Mouse (Mus musculus): ENCODE measurements at regions not wholly inside any gene's neighbourhood (a gene's known extent, or its start where the extent isn't known, plus 50 kb on each side); places are given as distances from the start of the nearest gene placed in this dataset.

GRCm38 (mm10) chr4:12334429-12334828, 162.6 kb upstream of the Fam92a start:
- Histone ChIP-seq H3K27me3 (replicated peaks) (no peaks in the 10 kb centered on the region), H3K4me2 (ENCODE audit: insufficient read depth, low read depth, poor library complexity, severe bottlenecking) (no peak overlapping the region), H3K79me2 (replicated peaks; ENCODE audit: control insufficient read depth, extremely low read depth, insufficient read depth, poor library complexity, severe bottlenecking) (no peaks in the 10 kb centered on the region), H3K9ac (ENCODE audit: insufficient read depth, low read depth) (no peak overlapping the region), H3K4me3 (replicated peaks in 1 of 3; ENCODE audit: low read depth in 2 of 3, low read length in 2 of 3, poor library complexity in 1 of 3) (no peak overlapping the region), H3K27ac (ENCODE audit: insufficient read depth, low read depth) (no peak overlapping the region), H3K36me3 (replicated peaks in 1 of 2; ENCODE audit: control insufficient read depth in 1 of 2, insufficient read depth in 1 of 2, low read length in 1 of 2) (no peaks in the 10 kb centered on the region), H3K4me1 (ENCODE audit: control insufficient read depth in 1 of 2, insufficient read depth in 2 of 2) (no peaks in the 10 kb centered on the region), H3K9me3 (replicated peaks; ENCODE audit: low read length) (no peaks in the 10 kb centered on the region)
- DNase-seq (ENCODE audit: extremely low read depth) = no peak
- dilution Hi-C loops (cut with MboI; ENCODE audit: extremely low pct_ligation_motif_present, extremely low pct_unique_long_range_greater_than_20kb, low sequenced_read_pairs) = no loop called here
- in situ Hi-C loops (cut with MboI; ENCODE audit: low pct_ligation_motif_present, low pct_unique_long_range_greater_than_20kb, low sequenced_read_pairs) = no loop called here
- TF ChIP-seq TCF12 (IDR thresholded peaks at IDR 0.05; ENCODE audit: low read depth, low read length) = no peak
- TF ChIP-seq SMC3 (IDR thresholded peaks at IDR 0.05; ENCODE audit: low read depth, low read length) = no peak
- TF ChIP-seq ZKSCAN1 (IDR thresholded peaks at IDR 0.05; ENCODE audit: borderline replicate concordance, low read depth, low read length) = no peak
- no peak for TF ChIP-seq CHD1 (IDR thresholded peaks at IDR 0.05; ENCODE audit: low read depth, low read length)
- TF ChIP-seq ELF1 (IDR thresholded peaks at IDR 0.05; ENCODE audit: low read depth, low read length) = no peak
- no peak for TF ChIP-seq IRF4 (IDR thresholded peaks at IDR 0.05; ENCODE audit: low read depth, low read length)
- TF ChIP-seq KAT2A (IDR thresholded peaks at IDR 0.05; ENCODE audit: insufficient replicate concordance, low read length) = no peak
- no peak for TF ChIP-seq MAZ (IDR thresholded peaks at IDR 0.05; ENCODE audit: low read depth, low read length)
- TF ChIP-seq POLR2AphosphoS2 (IDR thresholded peaks at IDR 0.05; ENCODE audit: low read depth, low read length) = no peak
- TF ChIP-seq USF1 (IDR thresholded peaks at IDR 0.05; ENCODE audit: low read depth, low read length) = no peak
- no peak for TF ChIP-seq E2F4 (IDR thresholded peaks at IDR 0.05; ENCODE audit: insufficient replicate concordance, low read depth, low read length)
- TF ChIP-seq MXI1 (IDR thresholded peaks at IDR 0.05; ENCODE audit: low read depth, low read length) = no peak
- no peak for TF ChIP-seq ZC3H11A (IDR thresholded peaks at IDR 0.05; ENCODE audit: low read depth, low read length)
- TF ChIP-seq NELFE (IDR thresholded peaks at IDR 0.05; ENCODE audit: low read depth, low read length) = no peak
- no peak for TF ChIP-seq ZMIZ1 (IDR thresholded peaks at IDR 0.05; ENCODE audit: low read depth, low read length)
- TF ChIP-seq MAFK (IDR thresholded peaks at IDR 0.05; ENCODE audit: insufficient replicate concordance, low read length) = no peak
- no peak for TF ChIP-seq NRF1 (IDR thresholded peaks at IDR 0.05; ENCODE audit: low read depth, low read length)
- no peak for TF ChIP-seq CHD2 (IDR thresholded peaks at IDR 0.05; ENCODE audit: low read length)

DNA sequence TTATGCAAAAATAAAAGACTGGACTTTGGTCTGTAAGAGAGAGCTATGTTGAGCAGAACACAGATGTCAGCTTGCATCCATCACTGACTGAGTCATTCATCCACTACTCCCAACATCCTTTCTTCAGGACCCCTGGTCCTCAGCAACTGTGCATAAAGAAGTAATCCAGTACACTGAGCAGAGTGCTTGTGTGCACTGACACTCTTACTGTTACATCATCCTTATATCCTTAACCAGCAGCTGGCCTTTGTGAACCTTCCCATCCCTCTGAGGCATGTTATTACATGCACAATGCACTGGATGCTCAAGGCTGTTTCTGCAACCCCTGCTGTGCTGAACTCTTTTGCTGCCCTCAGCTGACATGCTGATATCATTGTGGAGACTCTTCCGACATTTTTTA, 144.2 kb upstream of the Fam92a start:
- no peaks in the 10 kb centered on the region for H3K79me2 ChIP-seq (replicated peaks; ENCODE audit: control insufficient read depth, extremely low read depth, insufficient read depth, poor library complexity, severe bottlenecking)
- H3K27ac ChIP-seq (ENCODE audit: insufficient read depth, low read depth) = no peak overlapping the region
- no peaks in the 10 kb centered on the region for H3K27me3 ChIP-seq (replicated peaks)
- TF ChIP-seq ZNF384 (IDR thresholded peaks at IDR 0.05; ENCODE audit: low read depth, low read length) (no peak), GABPA (IDR thresholded peaks at IDR 0.05; ENCODE audit: insufficient replicate concordance, low read depth, low read length) (no peak), EP300 (IDR thresholded peaks at IDR 0.05; ENCODE audit: low read length) (no peak), SMC3 (IDR thresholded peaks at IDR 0.05; ENCODE audit: low read depth, low read length) (no peak), TBP (conservative IDR thresholded peaks at IDR 0.05; ENCODE audit: low read depth, low read length) (no peak), KAT2A (IDR thresholded peaks at IDR 0.05; ENCODE audit: insufficient replicate concordance, low read length) (no peak), MXI1 (IDR thresholded peaks at IDR 0.05; ENCODE audit: low read depth, low read length) (no peak), HCFC1 (IDR thresholded peaks at IDR 0.05; ENCODE audit: low read depth, low read length) (no peak), MAZ (IDR thresholded peaks at IDR 0.05; ENCODE audit: low read depth, low read length) (no peak), CHD2 (IDR thresholded peaks at IDR 0.05; ENCODE audit: low read length) (no peak), USF1 (IDR thresholded peaks at IDR 0.05; ENCODE audit: low read depth, low read length) (no peak), RAD21 (IDR thresholded peaks at IDR 0.05; ENCODE audit: low read depth, low read length) (no peak), MAFK (IDR thresholded peaks at IDR 0.05; ENCODE audit: insufficient replicate concordance, low read length) (no peak), JUND (conservative IDR thresholded peaks at IDR 0.05; ENCODE audit: low read depth, low read length) (no peak), ZC3H11A (IDR thresholded peaks at IDR 0.05; ENCODE audit: low read depth, low read length) (no peak), POLR2AphosphoS2 (IDR thresholded peaks at IDR 0.05; ENCODE audit: low read depth, low read length) (no peak), BHLHE40 (IDR thresholded peaks at IDR 0.05; ENCODE audit: low read depth, low read length) (no peak), MEF2A (IDR thresholded peaks at IDR 0.05; ENCODE audit: borderline replicate concordance, low read depth, low read length) (no peak), ZMIZ1 (IDR thresholded peaks at IDR 0.05; ENCODE audit: low read depth, low read length) (no peak)
- in situ Hi-C loops (cut with MboI; ENCODE audit: low pct_ligation_motif_present, low pct_unique_long_range_greater_than_20kb, low sequenced_read_pairs) = no loop called here
- no peak overlapping the region for H3K4me2 ChIP-seq (ENCODE audit: insufficient read depth, low read depth, poor library complexity, severe bottlenecking)
- dilution Hi-C loops (cut with MboI; ENCODE audit: extremely low pct_ligation_motif_present, extremely low pct_unique_long_range_greater_than_20kb, low sequenced_read_pairs) = no loop called here
- no peak overlapping the region for H3K9ac ChIP-seq (ENCODE audit: insufficient read depth, low read depth)
- H3K36me3 ChIP-seq (replicated peaks in 1 of 2; ENCODE audit: control insufficient read depth in 1 of 2, insufficient read depth in 1 of 2, low read length in 1 of 2) = no peaks in the 10 kb centered on the region
- DNase-seq (ENCODE audit: extremely low read depth) = no peak
- no peak overlapping the region for H3K4me3 ChIP-seq (replicated peaks in 1 of 3; ENCODE audit: low read depth in 2 of 3, low read length in 2 of 3, poor library complexity in 1 of 3)
- H3K9me3 ChIP-seq (replicated peaks; ENCODE audit: low read length) = no peaks in the 10 kb centered on the region
- H3K4me1 ChIP-seq (ENCODE audit: control insufficient read depth in 1 of 2, insufficient read depth in 2 of 2) = no peaks in the 10 kb centered on the region
